Mouse (Mus musculus): Measurements from ENCODE around the gene Olfr781. TPM values are rescaled to one million over a fixed set of nuclear protein-coding genes. Genes with fewer than 3 reads are reported as not detected.
"Not testable (repeated sequence)": the region's sequence is repeated elsewhere in the genome, so short reads cannot be mapped to it uniquely, and the experiment has no call there.

The Olfr781 gene
- polyA plus RNA-seq (2015; fragmentation: Nextera tagmentation; extraction: Ambion mirVana): not detected in 2 replicates

DNA sequence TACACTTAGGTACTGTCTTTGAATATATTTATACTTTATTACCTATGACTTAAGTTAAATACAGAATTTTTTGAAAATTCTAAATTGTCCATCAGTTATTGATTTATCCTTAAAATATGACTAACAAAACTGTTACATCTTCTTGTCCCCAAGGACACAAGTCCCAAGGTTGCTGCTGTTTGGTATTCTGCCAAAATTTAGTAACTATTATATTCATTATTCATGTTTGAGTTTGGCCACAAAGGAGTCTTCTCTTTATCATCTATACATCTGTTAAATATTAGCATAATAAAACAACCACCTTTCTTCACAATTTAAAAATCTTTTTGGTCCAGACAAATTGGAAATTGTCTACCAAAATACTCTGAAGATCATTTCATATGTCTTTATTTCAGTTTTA, at the start of gene Olfr781:
TSS of gene Olfr781 (plus strand) at position 301 of the 400 bp plus-strand sequence.
- Histone ChIP-seq H3K36me3 (ENCODE audit: control insufficient read depth, insufficient read depth, low read length) (no peaks in the 10 kb centered on the region), H3K9ac (ENCODE audit: low read depth, low read length) (no peak within 1 kb of the TSS), H3K9me3 (ENCODE audit: control insufficient read depth, low read length) (no peaks in the 10 kb centered on the region), H3K4me1 (ENCODE audit: control insufficient read depth, insufficient read depth, low read depth, low read length) (no peaks in the 10 kb centered on the region), H3K27me3 (replicated peaks; ENCODE audit: control insufficient read depth, insufficient read depth, low read length) (no peaks in the 10 kb centered on the region), H3K4me2 (ENCODE audit: low read length) (no peak within 1 kb of the TSS), H3K27ac (ENCODE audit: low read depth, low read length) (no peak within 1 kb of the TSS), H3K4me3 (ENCODE audit: low read length) (no peak within 1 kb of the TSS)
- ATAC-seq: no peak

DNA sequence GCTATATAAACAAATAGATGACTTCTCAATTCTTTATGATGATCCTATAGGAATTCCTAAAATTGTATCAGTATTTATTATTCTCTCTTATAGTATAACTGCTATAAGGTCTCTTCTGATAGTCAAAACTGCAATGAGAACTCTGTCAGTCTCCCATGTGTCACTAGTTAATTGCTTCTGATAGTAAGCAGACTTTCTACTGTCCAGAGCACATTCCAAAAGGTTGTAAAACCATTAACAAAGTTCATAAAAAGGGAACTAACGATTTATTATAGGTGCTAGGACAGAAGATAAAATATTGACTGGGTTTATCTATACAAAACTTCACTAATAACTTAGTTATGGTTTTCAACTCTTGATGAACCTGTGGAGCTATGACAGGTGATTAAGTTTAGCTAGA, 15.7 kb upstream of the Olfr781 start:
- H3K9me3 ChIP-seq (ENCODE audit: control insufficient read depth, low read length); H3K9ac ChIP-seq (ENCODE audit: low read depth, low read length); H3K27ac ChIP-seq (ENCODE audit: low read depth, low read length); H3K4me1 ChIP-seq (ENCODE audit: control insufficient read depth, insufficient read depth, low read depth, low read length); H3K4me2 ChIP-seq (ENCODE audit: low read length); H3K27me3 ChIP-seq (replicated peaks; ENCODE audit: control insufficient read depth, insufficient read depth, low read length); H3K4me3 ChIP-seq (ENCODE audit: low read length); ATAC-seq; H3K36me3 ChIP-seq (ENCODE audit: control insufficient read depth, insufficient read depth, low read length): not testable (repeated sequence)
- 59% methylated on average over 1 of the region's 1 CpGs for WGBS

DNA sequence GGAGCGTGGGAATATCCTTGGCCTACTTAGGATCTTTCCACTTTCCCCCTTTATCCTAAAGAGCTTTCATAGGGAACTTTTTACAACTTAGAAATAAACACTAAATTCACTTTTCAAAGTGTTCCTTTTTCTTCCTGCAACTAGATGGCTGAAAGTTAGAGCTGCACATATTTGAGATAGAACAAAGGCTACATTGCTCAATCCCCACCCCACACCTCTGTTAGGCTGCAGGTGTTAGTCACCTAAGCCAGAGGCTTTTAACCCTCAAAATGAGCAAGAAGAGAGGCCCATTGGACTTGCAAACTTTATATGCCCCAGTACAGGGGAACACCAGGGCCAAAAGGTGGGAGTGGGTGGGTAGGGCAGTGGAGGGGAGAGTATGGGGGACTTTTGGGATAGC, 15.1 kb upstream of the Olfr781 start:
- not testable (repeated sequence) for H3K27me3 ChIP-seq (replicated peaks; ENCODE audit: control insufficient read depth, insufficient read depth, low read length); H3K4me3 ChIP-seq (ENCODE audit: low read length); H3K27ac ChIP-seq (ENCODE audit: low read depth, low read length); H3K4me1 ChIP-seq (ENCODE audit: control insufficient read depth, insufficient read depth, low read depth, low read length); H3K9ac ChIP-seq (ENCODE audit: low read depth, low read length); H3K4me2 ChIP-seq (ENCODE audit: low read length); H3K36me3 ChIP-seq (ENCODE audit: control insufficient read depth, insufficient read depth, low read length); ATAC-seq; H3K9me3 ChIP-seq (ENCODE audit: control insufficient read depth, low read length)
- no CpG with 5 or more reads among the region's 1 CpGs for WGBS

DNA sequence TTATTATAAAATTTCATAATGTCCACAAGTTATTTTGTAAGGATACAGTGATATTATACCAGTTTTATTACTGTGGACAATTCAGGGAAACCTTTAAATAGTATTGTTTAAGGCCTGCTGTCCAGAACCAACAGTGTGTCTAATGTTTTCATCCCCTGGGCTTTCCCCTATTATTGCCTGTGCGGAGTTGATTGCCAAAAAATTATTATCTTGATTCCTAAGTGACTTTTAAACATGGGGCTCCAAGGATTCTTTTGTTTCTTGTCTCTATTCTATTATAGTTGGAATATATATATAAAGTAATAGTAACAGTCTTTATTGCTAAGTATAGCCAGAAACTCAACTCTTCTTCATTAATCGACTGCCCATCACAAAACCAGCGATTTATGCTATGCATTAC, 10.8 kb upstream of the Olfr781 start, which contains the start of gene Olfr780:
TSS of gene Olfr780 (plus strand) at position 301 of the 400 bp plus-strand sequence.
- H3K4me2 ChIP-seq (ENCODE audit: low read length): no peak within 1 kb of the TSS
- WGBS: 77% methylated on average over 3 of the region's 3 CpGs
- no peak for ATAC-seq
- H3K9ac ChIP-seq (ENCODE audit: low read depth, low read length): no peak within 1 kb of the TSS
- H3K36me3 ChIP-seq (ENCODE audit: control insufficient read depth, insufficient read depth, low read length): no peaks in the 10 kb centered on the region
- H3K9me3 ChIP-seq (ENCODE audit: control insufficient read depth, low read length): no peaks in the 10 kb centered on the region
- no peaks in the 10 kb centered on the region for H3K4me1 ChIP-seq (ENCODE audit: control insufficient read depth, insufficient read depth, low read depth, low read length)
- no peak within 1 kb of the TSS for H3K27ac ChIP-seq (ENCODE audit: low read depth, low read length)
- H3K27me3 ChIP-seq (replicated peaks; ENCODE audit: control insufficient read depth, insufficient read depth, low read length): no peaks in the 10 kb centered on the region
- H3K4me3 ChIP-seq (ENCODE audit: low read length): no peak within 1 kb of the TSS

DNA sequence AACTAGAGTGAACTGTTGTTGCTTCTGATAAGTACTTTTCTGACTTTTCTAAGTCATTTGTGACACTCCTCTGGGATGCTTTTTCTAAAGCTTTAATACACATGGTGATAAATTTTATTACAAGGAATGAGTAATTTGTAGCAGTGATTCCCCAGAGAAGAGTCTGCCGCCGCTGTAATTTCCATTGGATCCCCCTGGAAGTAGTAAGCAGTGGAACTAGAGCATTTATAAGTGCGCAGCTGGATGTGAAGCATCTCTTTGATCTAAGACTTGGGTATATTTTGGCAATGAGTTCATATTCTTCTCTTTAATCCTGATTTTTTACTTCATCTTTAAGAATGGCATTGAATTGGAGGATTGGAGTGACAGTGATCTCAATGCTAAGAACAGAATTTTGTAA, 19.9 kb downstream of the Olfr781 start, which contains the start of gene Olfr782:
TSS of gene Olfr782 (plus strand) at position 301 of the 400 bp plus-strand sequence.
- no peak for ATAC-seq
- Histone ChIP-seq H3K9me3 (ENCODE audit: control insufficient read depth, low read length) (no peaks in the 10 kb centered on the region), H3K27me3 (replicated peaks; ENCODE audit: control insufficient read depth, insufficient read depth, low read length) (no peaks in the 10 kb centered on the region), H3K36me3 (ENCODE audit: control insufficient read depth, insufficient read depth, low read length) (no peaks in the 10 kb centered on the region), H3K27ac (ENCODE audit: low read depth, low read length) (no peak within 1 kb of the TSS), H3K4me3 (ENCODE audit: low read length) (no peak within 1 kb of the TSS), H3K4me1 (ENCODE audit: control insufficient read depth, insufficient read depth, low read depth, low read length) (no peaks in the 10 kb centered on the region), H3K4me2 (ENCODE audit: low read length) (no peak within 1 kb of the TSS), H3K9ac (ENCODE audit: low read depth, low read length) (no peak within 1 kb of the TSS)
- 75% methylated on average over 3 of the region's 3 CpGs for WGBS

DNA sequence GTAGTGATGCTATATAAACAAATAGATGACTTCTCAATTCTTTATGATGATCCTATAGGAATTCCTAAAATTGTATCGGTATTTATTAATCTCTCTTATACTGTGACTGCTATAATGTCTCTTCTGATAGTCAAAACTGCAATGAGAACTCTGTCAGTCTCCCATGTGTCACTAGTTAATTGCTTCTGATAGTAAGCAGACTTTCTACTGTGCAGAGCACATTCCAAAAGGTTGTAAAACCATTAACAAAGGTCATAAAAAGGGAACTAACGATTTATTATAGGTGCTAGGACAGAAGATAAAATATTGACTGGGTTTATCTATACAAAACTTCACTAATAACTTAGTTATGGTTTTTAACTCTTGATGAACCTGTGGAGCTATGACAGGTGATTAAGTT, 23.8 kb downstream of the Olfr781 start:
- not testable (repeated sequence) for H3K9ac ChIP-seq (ENCODE audit: low read depth, low read length); H3K27me3 ChIP-seq (replicated peaks; ENCODE audit: control insufficient read depth, insufficient read depth, low read length); H3K4me3 ChIP-seq (ENCODE audit: low read length); ATAC-seq; H3K9me3 ChIP-seq (ENCODE audit: control insufficient read depth, low read length); H3K36me3 ChIP-seq (ENCODE audit: control insufficient read depth, insufficient read depth, low read length); H3K4me2 ChIP-seq (ENCODE audit: low read length); H3K4me1 ChIP-seq (ENCODE audit: control insufficient read depth, insufficient read depth, low read depth, low read length); H3K27ac ChIP-seq (ENCODE audit: low read depth, low read length)
- WGBS: 81% methylated on average over 2 of the region's 2 CpGs

DNA sequence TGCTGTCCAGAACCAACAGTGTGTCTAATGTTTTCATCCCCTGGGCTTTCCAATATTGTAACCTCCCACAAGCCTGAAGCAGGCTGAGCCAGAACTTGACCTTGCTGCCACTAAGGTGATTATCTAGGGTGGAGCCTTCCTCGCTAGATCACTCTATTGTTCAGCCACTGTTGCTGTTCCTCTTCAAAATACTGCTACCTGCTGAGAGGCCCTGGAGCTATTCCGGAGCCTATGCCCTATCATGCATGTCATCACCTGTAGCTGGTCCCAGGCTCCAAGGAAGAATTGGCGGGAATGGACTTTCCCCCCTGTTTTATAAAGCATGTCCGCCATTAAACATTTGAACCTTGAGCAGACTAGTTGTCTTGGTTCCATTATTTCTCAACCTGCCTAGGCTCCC, 27.8 kb downstream of the Olfr781 start:
- not testable (repeated sequence) for H3K4me2 ChIP-seq (ENCODE audit: low read length); H3K9me3 ChIP-seq (ENCODE audit: control insufficient read depth, low read length); ATAC-seq; H3K9ac ChIP-seq (ENCODE audit: low read depth, low read length); H3K4me3 ChIP-seq (ENCODE audit: low read length); H3K27ac ChIP-seq (ENCODE audit: low read depth, low read length); H3K36me3 ChIP-seq (ENCODE audit: control insufficient read depth, insufficient read depth, low read length); H3K27me3 ChIP-seq (replicated peaks; ENCODE audit: control insufficient read depth, insufficient read depth, low read length); H3K4me1 ChIP-seq (ENCODE audit: control insufficient read depth, insufficient read depth, low read depth, low read length)
- WGBS: 90% methylated on average over 4 of the region's 4 CpGs

DNA sequence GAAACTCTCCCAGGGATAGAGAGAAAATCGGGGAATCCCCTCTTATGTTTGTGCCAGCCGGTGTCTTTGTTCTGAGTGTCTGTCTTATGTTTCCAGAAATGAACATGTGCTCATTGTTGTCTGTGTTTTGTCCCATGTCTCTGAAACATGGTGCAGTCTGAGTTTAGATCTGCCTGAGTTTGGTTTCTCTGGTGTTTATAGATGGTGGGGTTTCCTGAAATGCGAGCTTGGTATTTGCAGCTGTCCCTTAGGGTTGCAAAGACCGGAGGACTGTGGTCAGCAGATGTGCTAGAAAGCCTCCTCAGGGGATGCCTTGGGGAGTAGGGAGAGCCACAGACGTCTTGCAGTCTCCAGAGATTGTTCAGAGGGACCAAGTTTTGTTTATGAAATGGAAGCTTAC, 28.7 kb downstream of the Olfr781 start:
- Histone ChIP-seq H3K27ac (ENCODE audit: low read depth, low read length) (no peak overlapping the region), H3K9me3 (ENCODE audit: control insufficient read depth, low read length) (no peaks in the 10 kb centered on the region; the same call in 1 of the 2 replicates), H3K9ac (ENCODE audit: low read depth, low read length) (no peak overlapping the region), H3K4me3 (ENCODE audit: low read length) (no peak overlapping the region), H3K27me3 (replicated peaks; ENCODE audit: control insufficient read depth, insufficient read depth, low read length) (no peaks in the 10 kb centered on the region), H3K4me2 (ENCODE audit: low read length) (no peak overlapping the region), H3K4me1 (ENCODE audit: control insufficient read depth, insufficient read depth, low read depth, low read length) (no peaks in the 10 kb centered on the region), H3K36me3 (ENCODE audit: control insufficient read depth, insufficient read depth, low read length) (no peaks in the 10 kb centered on the region)
- 81% methylated on average over 5 of the region's 5 CpGs for WGBS
- no peak for ATAC-seq

DNA sequence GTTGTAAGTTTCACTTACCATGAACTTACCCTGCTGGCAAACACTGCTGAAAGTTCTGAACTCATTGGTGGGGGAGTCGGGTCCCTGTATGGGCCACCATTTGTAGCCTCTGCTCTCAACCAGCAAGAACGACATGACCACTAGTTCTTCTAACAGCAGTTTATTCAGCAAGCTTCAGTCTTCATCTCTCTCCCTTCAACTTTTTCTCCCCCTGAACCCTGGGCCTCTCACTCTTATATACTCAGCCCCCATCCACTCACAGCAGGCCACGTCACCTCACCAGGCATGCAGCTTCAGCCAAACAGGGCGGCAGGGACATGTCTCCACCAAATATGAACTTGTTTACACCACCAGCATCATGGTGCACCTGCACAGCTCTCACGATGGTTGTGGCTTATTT, 45.4 kb downstream of the Olfr781 start:
- not testable (repeated sequence) for H3K27ac ChIP-seq (ENCODE audit: low read depth, low read length); ATAC-seq; H3K9me3 ChIP-seq (ENCODE audit: control insufficient read depth, low read length); H3K4me3 ChIP-seq (ENCODE audit: low read length); H3K36me3 ChIP-seq (ENCODE audit: control insufficient read depth, insufficient read depth, low read length); H3K9ac ChIP-seq (ENCODE audit: low read depth, low read length); H3K4me1 ChIP-seq (ENCODE audit: control insufficient read depth, insufficient read depth, low read depth, low read length); H3K4me2 ChIP-seq (ENCODE audit: low read length); H3K27me3 ChIP-seq (replicated peaks; ENCODE audit: control insufficient read depth, insufficient read depth, low read length)
- WGBS: 86% methylated on average over 5 of the region's 5 CpGs
